Mouse (Mus musculus): ENCODE results near the gene Fam89b. TPM values are rescaled to one million over a fixed set of nuclear protein-coding genes. Genes with fewer than 3 reads are reported as not detected.

The Fam89b gene
- 0.45 TPM for polyA plus RNA-seq (2014; fragmentation: Illumina TruSeq; extraction: RNeasy Lipid Tissue Mini Kit (QIAGEN cat#74804); ENCODE audit: low read depth, low replicate concordance)

DNA sequence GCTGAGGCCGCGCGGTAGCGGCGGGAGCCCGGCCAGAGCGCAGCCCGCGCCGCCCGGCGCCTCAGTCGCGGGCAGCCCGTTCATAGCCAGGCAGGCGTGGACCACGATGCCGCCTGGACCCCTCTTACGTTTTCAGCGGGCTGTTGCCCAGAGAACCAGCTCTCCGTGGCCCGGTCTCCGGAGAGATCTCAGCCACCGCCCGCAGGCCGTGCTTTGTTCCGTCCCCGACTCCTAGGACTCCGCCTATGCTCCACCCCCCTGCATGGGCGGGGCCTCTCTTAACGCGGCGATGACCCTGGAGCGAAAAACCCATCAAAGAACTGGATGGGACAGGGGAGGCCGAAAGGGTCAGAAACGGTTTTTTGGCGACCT, at the start of gene Fam89b:
Gene Fam89b, minus strand, starts transcription at position 210 of the 372 bp plus-strand sequence.

DNA sequence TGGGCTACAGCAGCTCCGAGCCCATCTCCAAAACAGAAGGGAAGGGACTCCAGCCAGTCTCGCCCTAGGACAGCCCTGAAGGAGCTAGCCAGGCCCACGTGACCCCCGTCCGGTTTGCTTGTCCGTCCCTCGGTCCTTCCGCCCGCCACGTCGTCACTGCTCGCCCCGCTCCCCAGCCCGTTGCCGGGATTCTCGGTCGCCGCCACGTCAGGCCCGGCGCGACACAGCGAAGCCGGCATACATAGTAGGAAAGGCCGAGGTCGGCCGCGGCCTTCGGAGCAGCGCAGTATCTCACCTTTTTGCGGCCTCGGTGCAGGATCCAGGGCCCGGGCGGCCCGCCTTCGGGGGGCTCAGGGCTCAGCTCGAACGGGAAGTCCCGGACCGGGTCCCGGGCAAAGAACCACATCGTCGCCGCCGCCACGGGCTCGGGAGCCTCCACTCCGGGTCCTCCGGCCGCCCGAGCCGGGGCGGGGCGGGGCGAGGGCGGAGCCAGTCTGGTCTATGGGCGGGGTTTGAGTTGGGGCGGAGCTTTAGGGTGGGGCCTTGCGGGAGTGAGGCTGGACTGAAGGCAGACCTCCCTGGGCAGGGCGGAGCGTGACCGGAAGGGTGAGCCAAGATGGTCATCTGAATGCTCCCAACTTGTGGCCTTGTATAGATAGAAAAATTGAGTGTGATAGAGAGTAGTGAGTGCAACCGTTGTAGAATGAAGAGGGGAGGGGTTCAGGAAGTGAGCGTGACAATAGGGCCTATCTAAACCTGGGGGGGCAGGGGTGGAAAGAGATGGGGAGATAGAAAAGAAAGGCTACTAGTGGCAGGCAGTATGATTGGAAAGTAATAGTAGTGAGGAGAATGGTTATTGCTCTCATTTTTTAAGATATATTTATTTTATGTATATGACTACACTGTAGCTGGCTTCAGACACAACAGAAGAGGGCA, 41.7 kb upstream of the Fam89b start, which contains the start of gene Scyl1:
Gene Scyl1, minus strand, starts transcription at position 495 of the 936 bp plus-strand sequence.

DNA sequence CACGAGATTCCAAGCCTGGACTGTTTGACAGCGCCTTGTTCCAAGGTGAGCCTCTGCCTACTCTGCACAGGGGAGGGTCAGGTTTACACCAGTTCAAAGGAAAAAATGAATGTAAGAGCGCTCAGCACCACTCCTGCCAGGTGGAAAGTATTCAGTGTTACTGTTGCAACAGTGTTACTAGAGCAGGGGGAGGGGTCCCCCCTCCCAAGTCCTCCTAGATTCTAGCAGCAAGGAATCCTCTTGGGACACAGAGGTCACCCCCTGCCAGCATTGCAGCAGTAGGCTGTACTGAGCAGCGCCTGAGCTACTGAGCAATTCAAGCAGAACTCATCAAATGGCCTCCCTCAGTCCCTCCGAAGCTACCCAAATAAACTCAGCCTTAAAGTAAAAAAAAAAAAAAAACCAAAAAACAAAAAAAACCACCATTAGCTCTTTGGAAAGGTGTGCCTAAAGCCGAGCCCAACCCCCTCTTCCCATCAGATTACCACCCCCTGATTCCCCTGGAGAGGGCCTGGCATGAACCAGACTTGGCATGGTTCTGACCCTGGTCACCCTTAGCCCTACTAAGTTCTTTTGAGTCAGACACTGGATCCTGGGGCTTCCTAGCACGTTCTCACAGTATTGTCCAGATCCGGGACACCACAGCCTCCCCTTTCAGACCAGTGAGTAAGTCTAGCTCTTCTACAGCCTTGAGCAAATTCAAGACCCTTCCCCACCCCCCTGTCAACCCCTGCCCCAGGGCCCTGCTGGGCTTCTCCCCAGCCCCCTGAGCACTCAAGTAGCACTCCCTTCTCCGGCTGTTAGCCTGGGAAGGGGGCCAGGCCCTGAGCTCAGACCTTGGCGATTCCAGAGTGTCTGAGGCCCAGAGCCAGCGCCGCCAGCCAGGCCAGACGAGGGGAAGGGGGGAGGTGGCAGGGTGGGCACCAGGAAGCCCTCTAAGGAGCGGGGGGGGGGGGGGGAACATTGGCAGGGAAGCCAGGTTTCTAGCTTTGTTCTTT, 11.2 kb upstream of the Fam89b start, which contains the start of gene Ltbp3:
Gene Ltbp3, plus strand, starts transcription at position 585 of the 998 bp plus-strand sequence.

DNA sequence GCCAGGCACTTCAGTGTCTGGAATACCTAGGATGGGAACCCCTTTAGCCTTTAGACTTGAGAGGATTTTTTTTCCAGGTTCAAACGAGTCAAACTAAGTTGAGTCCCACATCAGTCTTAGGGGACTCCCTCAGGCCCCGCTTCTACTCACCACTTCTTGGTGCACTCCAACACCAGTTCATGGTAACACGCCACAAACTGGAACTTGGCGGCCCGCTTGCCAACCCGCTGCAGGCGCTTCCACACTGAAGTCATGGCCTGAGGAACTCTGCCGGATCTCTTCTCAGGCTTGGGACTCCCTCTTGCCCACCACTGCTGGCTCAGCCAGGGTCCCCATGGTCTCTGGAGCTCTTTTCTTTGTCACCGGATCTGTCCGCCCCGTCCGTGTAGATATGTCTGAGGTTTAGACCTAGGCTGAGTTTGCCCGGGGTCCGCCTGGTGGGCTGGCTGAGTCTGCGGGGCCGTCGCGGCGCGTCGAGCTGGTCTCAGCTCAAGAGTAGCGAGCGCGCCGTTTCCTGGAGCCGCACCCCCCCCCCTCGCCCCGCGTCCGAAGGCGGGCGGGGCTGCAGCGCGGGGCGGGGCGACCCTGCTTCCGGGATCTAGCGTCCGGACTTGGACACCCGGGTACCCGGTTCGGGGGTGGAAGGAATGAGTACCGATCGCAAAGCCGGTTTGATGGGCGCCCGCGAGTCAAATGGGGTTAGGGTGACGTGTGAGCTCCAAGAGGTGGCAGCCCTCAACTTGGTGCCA, 3.5 kb downstream of the Fam89b start, which contains the start of gene Ehbp1l1:
Gene Ehbp1l1, minus strand, starts transcription at position 551 of the 749 bp plus-strand sequence.

DNA sequence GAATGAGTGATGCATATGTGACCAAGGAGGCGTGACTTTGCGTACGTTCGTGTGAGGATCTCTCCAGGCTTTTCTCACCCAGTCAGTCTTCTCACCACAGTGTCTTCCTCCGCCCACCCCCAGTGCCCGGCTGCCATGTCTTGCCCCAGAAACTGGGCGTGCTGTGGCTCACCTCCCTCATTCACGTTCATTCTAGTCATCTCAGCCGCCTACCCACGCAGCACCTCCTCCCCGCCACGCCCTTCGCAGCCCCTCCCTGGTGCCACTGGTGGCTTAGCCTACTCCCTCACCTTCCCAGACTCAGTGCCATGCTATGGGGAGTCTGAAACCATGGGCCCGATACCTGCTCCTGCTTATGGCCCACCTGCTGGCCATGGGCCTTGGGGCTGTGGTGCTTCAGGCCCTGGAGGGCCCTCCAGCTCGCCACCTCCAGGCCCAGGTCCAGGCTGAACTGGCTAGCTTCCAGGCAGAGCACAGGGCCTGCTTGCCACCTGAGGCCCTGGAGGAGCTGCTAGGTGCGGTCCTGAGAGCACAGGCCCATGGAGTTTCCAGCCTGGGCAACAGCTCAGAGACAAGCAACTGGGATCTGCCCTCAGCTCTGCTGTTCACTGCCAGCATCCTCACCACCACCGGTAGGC, 25.2 kb downstream of the Fam89b start, which contains the start of gene Kcnk7:
Gene Kcnk7, plus strand, starts transcription at position 205 of the 638 bp plus-strand sequence.

DNA sequence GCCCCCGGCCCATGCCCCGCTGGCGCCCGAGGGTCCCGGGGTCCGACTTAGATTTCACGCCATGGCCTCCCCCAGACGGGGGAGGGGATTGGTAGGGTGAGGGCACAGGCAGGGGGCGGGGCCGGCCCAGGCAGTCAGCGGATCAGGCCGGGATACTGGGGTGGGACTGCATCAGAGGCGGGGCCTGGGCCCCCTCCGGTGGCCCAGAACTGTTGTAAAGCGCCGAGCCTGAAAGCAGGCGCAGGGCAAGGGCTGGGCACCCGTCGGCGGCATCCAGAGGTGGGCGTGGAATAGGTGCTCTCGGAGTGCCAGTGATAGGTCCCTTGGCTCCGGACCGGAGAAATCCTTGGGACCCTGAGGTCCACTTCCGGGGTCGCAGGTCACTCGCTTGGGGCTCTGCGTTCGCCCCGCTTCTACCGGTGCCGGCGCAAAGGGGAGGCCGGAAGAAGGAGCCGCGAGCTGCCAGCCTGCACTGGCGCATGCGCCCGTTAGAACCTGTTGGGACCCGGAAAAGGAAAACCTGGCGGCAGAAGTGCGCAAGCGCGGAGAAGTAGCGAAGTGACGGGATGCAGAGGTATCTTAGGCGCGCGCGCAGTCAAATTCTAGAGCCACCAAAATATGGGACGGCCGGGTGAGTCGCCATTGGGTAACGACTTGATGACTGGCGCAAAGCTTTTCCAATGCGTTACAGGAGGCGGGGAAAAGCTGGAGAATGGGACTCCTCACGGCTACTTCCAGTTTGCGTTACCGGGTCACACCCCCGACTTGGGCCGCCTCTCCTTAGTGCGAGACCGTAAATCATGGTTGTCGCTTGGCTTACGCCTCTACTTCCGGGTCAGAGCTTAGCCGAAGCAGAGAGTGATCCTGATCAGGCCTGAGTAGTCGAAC, 41.0 kb downstream of the Fam89b start, which contains the start of the genes Map3k11 and Pcnx3:
Gene Map3k11, plus strand, starts transcription at position 543 of the 888 bp plus-strand sequence.
Gene Pcnx3, minus strand, starts transcription at position 709 of the 888 bp plus-strand sequence.

Other genes with a start within 250 kb of the Fam89b start
- gene Mus81, start 241.3 kb downstream of the Fam89b start, polyA plus RNA-seq (2014; fragmentation: Illumina TruSeq; extraction: RNeasy Lipid Tissue Mini Kit (QIAGEN cat#74804); ENCODE audit: low read depth, low replicate concordance), result 0.74 TPM
- 109 TPM for gene Cfl1, start 239.2 kb downstream of the Fam89b start, polyA plus RNA-seq (2014; fragmentation: Illumina TruSeq; extraction: RNeasy Lipid Tissue Mini Kit (QIAGEN cat#74804); ENCODE audit: low read depth, low replicate concordance)
- gene 1700020D05Rik, start 225.9 kb downstream of the Fam89b start, polyA plus RNA-seq (2014; fragmentation: Illumina TruSeq; extraction: RNeasy Lipid Tissue Mini Kit (QIAGEN cat#74804); ENCODE audit: low read depth, low replicate concordance), result not detected
- gene Snx32, start 219.1 kb downstream of the Fam89b start, polyA plus RNA-seq (2014; fragmentation: Illumina TruSeq; extraction: RNeasy Lipid Tissue Mini Kit (QIAGEN cat#74804); ENCODE audit: low read depth, low replicate concordance), result 0.64 TPM
- not detected for gene Ovol1, start 169.0 kb downstream of the Fam89b start, polyA plus RNA-seq (2014; fragmentation: Illumina TruSeq; extraction: RNeasy Lipid Tissue Mini Kit (QIAGEN cat#74804); ENCODE audit: low read depth, low replicate concordance)
- not detected for gene Ap5b1, start 161.6 kb downstream of the Fam89b start, polyA plus RNA-seq (2014; fragmentation: Illumina TruSeq; extraction: RNeasy Lipid Tissue Mini Kit (QIAGEN cat#74804); ENCODE audit: low read depth, low replicate concordance)
- gene Rnaseh2c, start 127.8 kb downstream of the Fam89b start, polyA plus RNA-seq (2014; fragmentation: Illumina TruSeq; extraction: RNeasy Lipid Tissue Mini Kit (QIAGEN cat#74804); ENCODE audit: low read depth, low replicate concordance), result 3.4 TPM
- gene Kat5, start 119.4 kb downstream of the Fam89b start, polyA plus RNA-seq (2014; fragmentation: Illumina TruSeq; extraction: RNeasy Lipid Tissue Mini Kit (QIAGEN cat#74804); ENCODE audit: low read depth, low replicate concordance), result 7.2 TPM
- gene Rela, start 92.2 kb downstream of the Fam89b start, polyA plus RNA-seq (2014; fragmentation: Illumina TruSeq; extraction: RNeasy Lipid Tissue Mini Kit (QIAGEN cat#74804); ENCODE audit: low read depth, low replicate concordance), result 2.4 TPM
- gene Sipa1, start 65.9 kb downstream of the Fam89b start, polyA plus RNA-seq (2014; fragmentation: Illumina TruSeq; extraction: RNeasy Lipid Tissue Mini Kit (QIAGEN cat#74804); ENCODE audit: low read depth, low replicate concordance), result 0.16 TPM
- gene Map3k11, start 40.9 kb downstream of the Fam89b start, polyA plus RNA-seq (2014; fragmentation: Illumina TruSeq; extraction: RNeasy Lipid Tissue Mini Kit (QIAGEN cat#74804); ENCODE audit: low read depth, low replicate concordance), result 0.16 TPM
- 0.37 TPM for gene Pcnx3, start 40.7 kb downstream of the Fam89b start, polyA plus RNA-seq (2014; fragmentation: Illumina TruSeq; extraction: RNeasy Lipid Tissue Mini Kit (QIAGEN cat#74804); ENCODE audit: low read depth, low replicate concordance)
- gene Kcnk7, start 25.3 kb downstream of the Fam89b start, polyA plus RNA-seq (2014; fragmentation: Illumina TruSeq; extraction: RNeasy Lipid Tissue Mini Kit (QIAGEN cat#74804); ENCODE audit: low read depth, low replicate concordance), result not detected
- gene Ehbp1l1, start 3.3 kb downstream of the Fam89b start, polyA plus RNA-seq (2014; fragmentation: Illumina TruSeq; extraction: RNeasy Lipid Tissue Mini Kit (QIAGEN cat#74804); ENCODE audit: low read depth, low replicate concordance), result 0.69 TPM
- gene Ltbp3, start 11.3 kb upstream of the Fam89b start, polyA plus RNA-seq (2014; fragmentation: Illumina TruSeq; extraction: RNeasy Lipid Tissue Mini Kit (QIAGEN cat#74804); ENCODE audit: low read depth, low replicate concordance), result 0.32 TPM
- 1.4 TPM for gene Scyl1, start 41.8 kb upstream of the Fam89b start, polyA plus RNA-seq (2014; fragmentation: Illumina TruSeq; extraction: RNeasy Lipid Tissue Mini Kit (QIAGEN cat#74804); ENCODE audit: low read depth, low replicate concordance)
- 1.5 TPM for gene Frmd8, start 145.6 kb upstream of the Fam89b start, polyA plus RNA-seq (2014; fragmentation: Illumina TruSeq; extraction: RNeasy Lipid Tissue Mini Kit (QIAGEN cat#74804); ENCODE audit: low read depth, low replicate concordance)
- gene Slc25a45, start 148.2 kb upstream of the Fam89b start, polyA plus RNA-seq (2014; fragmentation: Illumina TruSeq; extraction: RNeasy Lipid Tissue Mini Kit (QIAGEN cat#74804); ENCODE audit: low read depth, low replicate concordance), result 7.7 TPM
- not detected for gene Tigd3, start 164.5 kb upstream of the Fam89b start, polyA plus RNA-seq (2014; fragmentation: Illumina TruSeq; extraction: RNeasy Lipid Tissue Mini Kit (QIAGEN cat#74804); ENCODE audit: low read depth, low replicate concordance)
- 7.4 TPM for gene Dpf2, start 183.4 kb upstream of the Fam89b start, polyA plus RNA-seq (2014; fragmentation: Illumina TruSeq; extraction: RNeasy Lipid Tissue Mini Kit (QIAGEN cat#74804); ENCODE audit: low read depth, low replicate concordance)
- 0.56 TPM for gene Cdc42ep2, start 195.2 kb upstream of the Fam89b start, polyA plus RNA-seq (2014; fragmentation: Illumina TruSeq; extraction: RNeasy Lipid Tissue Mini Kit (QIAGEN cat#74804); ENCODE audit: low read depth, low replicate concordance)
- 2.9 TPM for gene Pola2, start 234.5 kb upstream of the Fam89b start, polyA plus RNA-seq (2014; fragmentation: Illumina TruSeq; extraction: RNeasy Lipid Tissue Mini Kit (QIAGEN cat#74804); ENCODE audit: low read depth, low replicate concordance)

All from liver, adult 10 weeks (tissue).